Mouse (Mus musculus) T-cell, adult 2 months (primary cell): ENCODE results near the gene St3gal2.
"Not testable (repeated sequence)": the region's sequence is repeated elsewhere in the genome, so short reads cannot be mapped to it uniquely, and the experiment has no call there.

Experiments used
- DNase-seq: peaks from one replicate; pipeline ENCODE4 v3.0.0; 2022; ENCODE audit warnings: low spot score

The St3gal2 gene

DNA sequence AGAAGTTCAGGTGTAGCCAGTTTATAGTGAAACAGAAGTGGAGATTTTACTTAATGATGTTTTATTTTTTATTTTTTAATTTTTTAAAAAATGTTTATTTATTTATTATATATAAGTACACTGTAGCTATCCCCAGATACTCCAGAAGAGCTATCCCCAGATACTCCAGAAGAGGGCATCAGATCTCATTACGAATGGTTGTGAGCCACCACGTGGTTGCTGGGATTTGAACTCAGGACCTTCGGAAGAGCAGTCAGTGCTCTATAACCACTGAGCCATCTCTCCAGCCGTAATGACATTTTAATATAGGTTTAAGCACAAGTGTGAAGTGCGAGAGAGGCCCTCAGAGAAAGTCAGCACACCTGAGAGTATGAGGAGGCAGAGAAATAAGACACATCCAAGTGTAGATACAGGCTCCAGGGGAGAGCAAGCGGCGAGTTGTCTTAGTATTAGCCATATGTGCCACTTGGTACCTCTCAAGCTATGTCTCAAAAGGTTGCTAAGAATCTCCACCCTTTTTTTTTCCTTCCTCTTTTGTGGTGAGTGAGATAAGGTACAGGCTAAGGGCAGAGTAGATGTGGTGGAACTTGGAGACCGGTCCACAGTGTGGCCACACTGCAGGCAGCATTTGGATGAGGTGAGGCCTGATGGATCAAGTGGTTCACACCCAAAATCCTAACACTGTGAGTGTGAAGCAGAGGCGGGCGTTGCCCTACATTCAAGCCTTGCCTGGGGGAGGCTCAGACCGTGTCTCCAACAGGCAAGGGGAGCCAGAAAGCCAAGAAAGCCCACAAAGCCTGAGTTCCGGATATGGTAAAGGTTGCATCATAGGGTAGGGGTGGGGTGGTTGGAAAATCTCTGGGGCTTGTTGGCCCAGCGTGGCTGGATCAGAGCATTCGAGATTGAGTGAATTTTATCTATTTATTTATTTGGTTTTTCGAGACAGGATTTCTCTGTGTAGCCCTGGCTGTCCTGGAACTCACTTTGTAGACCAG lies 7.8 kb upstream of the St3gal2 start:
- no peak for DNase-seq

DNA sequence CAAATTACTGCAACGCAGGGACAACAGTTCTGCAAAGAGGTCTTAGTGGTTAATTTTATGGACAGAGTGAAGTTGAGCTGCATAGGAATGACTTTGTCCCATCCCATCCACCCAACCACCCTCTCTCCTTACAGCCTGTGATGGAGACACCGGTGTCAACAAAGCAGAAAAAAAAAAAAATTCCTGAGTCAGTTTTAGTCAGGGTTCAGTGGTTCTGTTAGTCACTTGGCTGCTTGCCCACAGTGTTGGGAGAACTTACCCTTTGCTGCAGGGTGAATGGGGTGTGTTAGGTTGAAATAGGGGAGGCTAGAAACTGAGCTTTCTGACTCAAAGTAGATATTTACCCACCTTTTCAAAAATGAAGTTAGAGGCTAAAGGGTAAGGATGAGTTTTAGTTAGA lies 2.3 kb upstream of the St3gal2 start:
- DNase-seq = no peak

DNA sequence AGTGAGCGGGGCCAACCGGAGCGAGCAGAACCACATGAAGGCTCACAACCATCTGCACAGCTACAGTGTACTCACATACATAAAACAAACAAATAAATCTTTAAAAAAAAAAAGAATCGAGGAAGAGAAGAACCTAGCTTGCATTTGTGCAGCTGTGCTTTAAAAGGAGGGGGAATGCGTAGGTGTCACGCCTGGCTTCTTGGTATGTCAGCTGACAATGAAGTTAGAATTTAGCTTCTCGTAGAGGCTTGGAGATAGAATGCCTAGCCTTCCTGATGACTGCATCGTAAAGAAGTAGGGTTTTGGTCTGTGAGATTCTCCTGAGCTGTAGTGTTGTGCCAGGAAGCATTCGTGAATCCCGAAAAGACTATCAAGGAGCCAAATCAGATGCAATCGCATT lies 1.7 kb upstream of the St3gal2 start:
- no peak for DNase-seq

- DNase-seq = no peak
These were observed 1.3 kb upstream of the St3gal2 start for GRCm38 (mm10) chr8:110918460-110918859.

GRCm38 (mm10) chr8:110920032-110920772 lies 480 bp downstream of the St3gal2 start:
- DNase-seq = no peak

GRCm38 (mm10) chr8:110920773-110921277 lies 1.1 kb downstream of the St3gal2 start:
- DNase-seq = no peak

DNA sequence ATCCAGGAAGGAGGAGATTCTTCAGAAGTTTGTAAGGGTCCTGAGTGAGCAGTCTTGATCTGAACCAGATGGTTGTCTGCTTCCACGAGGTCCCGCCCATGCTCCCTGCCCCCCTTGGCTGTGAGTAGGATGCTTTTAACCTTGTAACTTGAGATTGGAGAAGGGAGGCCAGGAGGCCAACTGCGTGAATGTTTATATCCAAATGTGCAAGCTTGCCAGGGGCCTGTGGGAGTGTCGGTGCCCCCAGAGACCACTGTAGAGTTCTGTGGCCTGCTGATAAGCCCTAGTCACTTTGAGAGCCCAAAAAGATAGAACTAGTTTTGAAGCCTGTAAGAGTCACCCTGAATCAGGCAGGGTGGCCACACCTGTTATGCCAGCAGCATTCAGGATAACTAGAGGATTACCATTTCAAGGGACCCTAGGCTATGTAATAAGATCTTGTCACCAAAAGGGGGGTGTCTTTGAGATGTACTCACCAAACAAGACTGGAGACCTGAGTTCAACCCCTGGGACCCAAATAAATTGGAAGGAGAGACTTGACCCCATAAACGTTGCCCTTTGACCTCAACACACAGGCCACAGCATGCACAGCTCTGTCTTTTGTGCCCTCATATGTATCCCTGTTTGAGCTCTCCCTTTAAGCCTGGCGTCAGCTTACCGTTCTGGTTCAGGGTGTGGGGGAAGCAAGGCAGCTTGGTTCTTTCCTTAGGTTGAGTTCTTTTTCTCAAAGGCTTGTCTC lies 1.9 kb downstream of the St3gal2 start:
- DNase-seq = no peak

DNA sequence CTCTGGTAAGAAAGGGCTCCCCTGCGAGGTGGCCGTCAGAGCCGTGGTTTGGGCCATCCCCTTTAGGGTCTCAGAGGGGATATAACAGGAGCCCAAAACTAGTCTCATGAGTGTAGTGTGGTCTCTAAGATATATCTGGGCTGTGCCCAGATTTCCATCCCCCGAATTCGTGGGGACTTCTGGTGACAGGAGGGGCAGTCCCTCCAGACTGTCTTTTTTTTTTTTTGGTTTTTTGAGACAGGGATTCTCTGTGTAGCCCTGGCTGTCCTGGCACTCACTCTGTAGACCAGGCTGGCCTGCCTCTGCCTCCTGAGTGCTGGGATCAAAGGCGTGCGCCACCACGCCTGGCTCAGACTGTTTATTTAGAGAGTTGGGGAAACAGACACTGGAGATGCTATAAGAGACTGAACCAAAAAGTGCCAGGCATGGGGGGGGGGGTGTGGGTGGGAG lies 6.0 kb downstream of the St3gal2 start:
- DNase-seq = no peak

DNA sequence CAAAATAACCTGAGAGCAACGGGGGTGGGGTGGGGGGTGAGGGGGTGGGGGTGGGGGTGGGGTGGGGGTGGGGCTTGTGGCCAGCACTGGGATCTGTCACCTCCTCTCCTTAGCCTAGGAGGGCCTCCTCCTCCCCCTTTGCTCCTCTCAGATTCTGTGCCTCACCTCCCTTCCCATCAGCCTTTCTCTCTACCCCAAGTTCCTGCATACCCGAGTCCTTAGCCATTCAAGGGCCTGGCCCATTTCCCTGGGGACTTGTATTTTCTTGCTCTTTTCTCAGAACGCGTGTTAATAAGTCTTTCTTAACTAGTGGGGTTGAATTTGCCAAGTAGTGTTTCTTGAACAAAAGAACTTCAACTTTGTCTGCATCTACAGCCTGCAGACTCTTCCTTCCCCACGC lies 7.0 kb downstream of the St3gal2 start:
- no peak for DNase-seq

DNA sequence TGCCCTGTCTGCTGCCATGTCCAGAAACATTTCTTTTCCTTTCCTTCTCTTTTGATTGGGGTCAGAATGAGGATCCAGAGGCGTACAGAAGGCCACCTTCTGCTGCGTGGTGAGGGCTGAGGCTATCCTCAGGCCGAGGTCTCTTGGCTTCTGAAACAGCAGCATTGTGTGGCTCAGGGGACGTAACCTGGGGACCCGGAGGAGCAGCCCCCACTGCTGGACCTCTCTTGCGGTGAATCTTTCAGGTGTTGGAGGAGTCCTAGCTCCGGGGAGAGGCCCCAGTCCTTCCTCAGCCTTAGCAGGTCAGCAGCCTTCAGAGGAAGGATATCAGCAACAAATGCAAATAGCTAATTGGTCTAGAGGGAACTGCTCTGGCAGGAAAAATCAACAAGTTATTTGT lies 8.7 kb downstream of the St3gal2 start:
- DNase-seq = no peak

- peak; percentile 12 for DNase-seq
These were observed 9.3 kb downstream of the St3gal2 start for GRCm38 (mm10) chr8:110929066-110929465.

DNA sequence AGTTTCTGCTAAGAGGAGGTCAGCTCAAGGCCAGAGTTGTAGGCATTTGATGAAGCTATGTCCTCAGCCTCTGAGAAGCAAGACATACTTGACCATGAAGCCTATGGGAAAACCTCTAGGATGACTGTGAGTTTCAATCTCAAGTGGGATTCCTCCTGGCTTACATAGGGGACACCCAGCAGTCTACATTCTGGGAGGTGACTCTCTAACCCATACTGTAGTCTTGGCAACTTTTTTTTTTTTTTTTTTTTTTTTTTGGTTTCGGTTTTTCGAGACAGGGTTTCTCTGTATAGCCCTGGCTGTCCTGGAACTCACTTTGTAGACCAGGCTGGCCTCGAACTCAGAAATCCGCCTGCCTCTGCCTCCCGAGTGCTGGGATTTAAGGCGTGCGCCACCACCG lies 9.9 kb downstream of the St3gal2 start:
- DNase-seq = not testable (repeated sequence)

DNA sequence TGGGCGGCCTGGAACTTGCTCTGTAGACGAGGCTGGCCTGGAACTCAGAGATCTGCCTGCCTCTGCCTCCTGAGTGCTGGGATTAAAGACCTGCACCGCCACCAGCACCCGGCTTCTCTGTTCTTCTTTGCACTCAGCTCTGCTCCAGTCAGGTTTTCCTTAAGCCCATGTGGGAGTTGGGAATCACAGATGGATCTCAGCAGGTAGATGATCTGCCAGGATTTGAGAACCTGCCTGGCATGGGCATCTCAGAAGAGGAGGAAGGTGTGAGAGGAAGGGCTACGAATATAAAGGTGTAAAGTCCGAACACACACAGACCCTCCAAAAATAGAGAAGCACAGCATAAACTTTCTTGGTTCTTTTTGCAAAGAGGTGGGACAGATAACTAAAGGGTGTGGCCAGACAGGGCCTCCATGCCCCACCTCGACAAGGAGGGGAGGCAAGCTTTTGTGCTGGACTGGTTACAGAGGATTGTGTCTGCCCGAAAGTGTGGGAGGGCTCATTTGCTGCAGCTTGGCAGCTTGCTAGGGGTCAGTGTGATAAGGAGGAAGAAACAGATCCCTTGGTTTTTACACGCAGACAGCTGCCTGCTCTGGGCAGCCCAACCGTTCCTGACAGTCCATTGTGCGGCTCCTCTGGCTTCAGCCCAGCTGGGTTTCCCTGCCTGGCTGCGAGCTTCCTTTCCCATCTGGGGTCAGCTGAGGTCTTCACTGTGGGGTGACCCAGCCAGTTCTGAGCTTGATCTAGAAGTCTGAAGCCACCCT lies 11.6 kb downstream of the St3gal2 start:
- DNase-seq = no peak

DNA sequence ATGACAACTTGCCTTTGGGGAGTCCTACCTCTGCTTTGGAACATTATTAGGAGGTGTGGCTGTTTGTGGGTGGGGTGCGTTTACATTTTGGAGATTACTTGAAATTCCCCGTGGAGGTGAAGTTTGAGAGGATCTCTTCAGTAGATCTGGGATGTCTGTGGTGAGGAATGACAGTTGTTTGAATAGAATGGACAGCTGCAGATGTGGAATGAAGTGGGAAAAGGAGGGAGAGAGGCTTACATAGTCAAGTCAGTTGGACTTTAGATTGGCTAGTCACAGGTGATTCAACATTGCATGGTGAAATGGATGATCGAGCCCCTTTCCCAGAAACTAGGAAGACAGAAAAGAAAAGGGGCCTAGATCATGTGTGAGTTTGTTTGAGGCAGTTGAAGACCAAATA lies 12.7 kb downstream of the St3gal2 start:
- no peak for DNase-seq

DNA sequence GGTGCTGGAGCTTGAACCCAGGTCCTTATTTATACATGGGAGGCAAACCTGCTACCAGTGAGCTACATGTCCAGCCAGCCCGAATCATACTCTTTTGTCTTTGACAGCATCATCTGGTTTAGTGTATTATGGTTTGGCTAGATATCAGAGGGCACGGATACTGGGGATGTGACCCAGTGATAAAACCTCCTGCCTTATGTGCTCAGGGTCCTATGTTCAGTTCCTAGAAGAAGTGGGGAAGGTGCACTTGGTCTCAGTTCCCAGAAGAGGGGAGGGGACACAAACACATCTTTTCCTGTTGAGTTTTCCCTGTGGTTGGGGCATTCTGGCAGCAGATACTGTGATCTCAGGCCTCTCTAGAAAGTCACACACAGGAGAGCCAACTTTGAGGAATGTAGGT lies 13.6 kb downstream of the St3gal2 start:
- DNase-seq = no peak

DNA sequence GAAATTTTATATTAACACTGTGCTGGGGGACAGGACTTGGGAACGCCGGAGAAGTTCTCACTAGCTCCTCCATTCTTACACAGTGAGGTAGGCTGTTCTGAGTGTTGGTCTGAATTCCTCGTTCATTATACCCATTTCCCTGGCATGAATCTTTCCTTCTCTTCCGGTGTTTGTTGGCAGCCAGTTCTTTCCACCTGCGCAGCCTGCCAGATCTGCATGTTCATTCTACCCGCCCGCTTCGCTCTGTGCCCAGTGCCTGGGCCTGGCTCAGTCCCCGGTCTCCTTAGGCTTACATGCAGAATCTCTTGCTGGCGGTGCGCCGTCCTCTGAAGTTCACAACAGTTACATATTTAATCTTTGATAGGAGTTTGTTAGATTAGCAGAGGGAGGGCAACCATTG lies 16.5 kb downstream of the St3gal2 start:
- DNase-seq = no peak

DNA sequence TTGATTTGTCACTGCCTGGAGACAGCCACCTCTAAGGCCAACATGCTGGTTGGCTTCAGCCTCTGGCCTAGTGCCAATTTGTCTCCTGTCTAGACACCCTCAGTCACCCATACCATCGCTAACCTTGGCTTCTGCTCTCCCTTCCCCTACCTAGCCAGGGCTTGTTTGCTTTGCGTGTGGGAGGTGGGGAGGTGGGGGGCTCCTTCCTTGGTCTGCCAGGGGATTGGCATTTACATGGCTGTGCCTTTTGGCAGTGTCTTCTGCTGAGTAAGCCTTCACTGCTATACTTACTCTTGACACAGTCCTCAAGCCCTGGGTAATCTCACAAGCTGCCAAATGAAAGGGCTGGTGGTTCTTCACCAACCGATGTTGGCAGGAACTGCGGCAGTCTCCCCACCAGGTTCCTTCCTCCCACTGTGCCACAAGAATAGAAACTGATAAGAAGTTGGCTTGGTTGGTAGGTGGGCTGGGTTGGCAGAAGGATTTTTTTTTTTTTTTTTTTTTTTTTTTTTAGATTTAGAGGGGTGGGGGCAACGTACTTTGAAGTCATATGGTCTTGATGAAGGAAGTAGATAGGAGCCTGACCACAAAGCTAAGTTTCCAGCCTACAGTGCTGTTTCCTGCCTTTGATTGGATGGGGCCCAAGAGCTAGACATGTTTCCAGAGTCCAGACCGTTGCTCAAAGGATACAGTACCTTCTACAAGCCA lies 19.3 kb downstream of the St3gal2 start:
- peak; percentile 57 for DNase-seq

GRCm38 (mm10) chr8:110940682-110941452 lies 21.1 kb downstream of the St3gal2 start:
- no peak for DNase-seq

GRCm38 (mm10) chr8:110941453-110941948 lies 21.8 kb downstream of the St3gal2 start:
- no peak for DNase-seq
